In genomic region chr1:189314495-189314894, GRCm38 (mm10) we compare ENCODE assay signal across 25 mouse cellular contexts.
"Had no signal": no experiment of that assay in that cellular context is flagged by ENCODE, and none has a peak within 500 bp of the region (broad histone marks: within the 10 kb centered on the region; RNA-seq: fewer than 3 reads in every experiment).

No protein-coding gene starts in this region.

- H3K9me3 ChIP-seq: heart, embryonic 13.5 days; heart, embryonic 15.5 days; hindbrain, embryonic 13.5 days; hindbrain, embryonic 15.5 days; kidney, embryonic 15.5 days; limb, embryonic 10.5 days; limb, embryonic 12.5 days had no signal

- H3K4me2 ChIP-seq: heart, embryonic 11.5 days; heart, embryonic 15.5 days; hindbrain, embryonic 13.5 days; hindbrain, embryonic 15.5 days; kidney, embryonic 15.5 days; limb, embryonic 12.5 days had no signal

- DNase-seq: forebrain, postnatal 0 days; gastrocnemius, postnatal 14 days; gastrocnemius, postnatal 36 days; heart, adult 11 months; heart, adult 2 months; heart, postnatal 14 days; heart, postnatal 36 days; kidney, adult 11 months; kidney, adult 2 months; kidney, adult 9 months; kidney, postnatal 25 days; kidney, postnatal 4 days had no signal

- H3K4me3 ChIP-seq: heart, adult 2 months; heart, embryonic 13.5 days; heart, embryonic 15.5 days; hindbrain, embryonic 13.5 days; hindbrain, embryonic 15.5 days; kidney, embryonic 15.5 days; layer of hippocampus, adult 2 months; left cerebral cortex, adult 2 months; limb, embryonic 10.5 days; limb, embryonic 12.5 days had no signal

- ATAC-seq: forebrain, postnatal 0 days; hindbrain, postnatal 0 days; intestine, embryonic 16.5 days had no signal

- H3K36me3 ChIP-seq: heart, embryonic 13.5 days; heart, embryonic 15.5 days; hindbrain, embryonic 13.5 days; hindbrain, embryonic 15.5 days; kidney, embryonic 15.5 days; limb, embryonic 10.5 days; limb, embryonic 12.5 days had no signal

- H3K9ac ChIP-seq: forebrain, postnatal 0 days; heart, embryonic 13.5 days; heart, embryonic 15.5 days; hindbrain, embryonic 13.5 days; hindbrain, embryonic 15.5 days; kidney, embryonic 15.5 days; limb, embryonic 12.5 days had no signal

- H3K27me3 ChIP-seq: heart, embryonic 13.5 days; heart, embryonic 15.5 days; hindbrain, embryonic 13.5 days; hindbrain, embryonic 15.5 days; kidney, embryonic 15.5 days; limb, embryonic 12.5 days had no signal

- H3K4me1 ChIP-seq: kidney, embryonic 15.5 days; limb, embryonic 10.5 days; limb, embryonic 12.5 days had no signal

- H3K27ac ChIP-seq: heart, adult 2 months; heart, embryonic 15.5 days; hindbrain, embryonic 13.5 days; hindbrain, embryonic 15.5 days; hindbrain, postnatal 0 days; kidney, embryonic 15.5 days; kidney, postnatal 0 days; layer of hippocampus, adult 2 months; left cerebral cortex, adult 2 months; limb, embryonic 10.5 days; limb, embryonic 12.5 days had no signal
